Mouse (Mus musculus): ENCODE data around the gene Ccl26. TPM values are rescaled to one million over a fixed set of nuclear protein-coding genes. Genes with fewer than 3 reads are reported as not detected.

The Ccl26 gene
- total RNA-seq, 1 experiment = not detected

- no peaks in the 10 kb centered on the region for H3K4me1 ChIP-seq (ENCODE audit: control insufficient read depth in 2 of 2, insufficient read depth in 2 of 2, low read length in 2 of 2, poor library complexity in 1 of 2)
Measured at GRCm38 (mm10) chr5:135544032-135544558, 19.3 kb downstream of the Ccl26 start.

GRCm38 (mm10) chr5:135537794-135538214, 25.6 kb downstream of the Ccl26 start:
- Histone ChIP-seq H3K27ac (ENCODE audit: insufficient read depth, low read depth, low read length, poor library complexity, severe bottlenecking) (no peak overlapping the region), H3K36me3 (ENCODE audit: control insufficient read depth, insufficient read depth, low read length, poor library complexity, severe bottlenecking) (no peaks in the 10 kb centered on the region), H3K4me3 (ENCODE audit: insufficient read depth in 1 of 2, low read depth in 1 of 2, low read length in 2 of 2, poor library complexity in 1 of 2, severe bottlenecking in 1 of 2) (no peak overlapping the region), H3K4me1 (ENCODE audit: control insufficient read depth in 2 of 2, insufficient read depth in 2 of 2, low read length in 2 of 2, poor library complexity in 1 of 2) (peaks cover 4 to 10% of the 10 kb centered on the region in 2 experiments; a peak in 1 of 4 replicates), H3K9me3 (ENCODE audit: control insufficient read depth, insufficient read depth, low read depth, low read length) (no peaks in the 10 kb centered on the region), H3K9ac (ENCODE audit: insufficient read depth, low read depth, low read length, poor library complexity, severe bottlenecking) (no peak overlapping the region)
- in situ Hi-C loops (cut with MboI; ENCODE audit: low sequenced_read_pairs in 2 of 2, unreplicated experiment in 2 of 2) = no loop called here
- DNase-seq (ENCODE audit: low read depth, low spot score) = no peak
- no peak for TF ChIP-seq MAFK (IDR thresholded peaks at IDR 0.05; ENCODE audit: insufficient read depth, low read depth, low read length)
- TF ChIP-seq ZNF384 (IDR thresholded peaks at IDR 0.05; ENCODE audit: low read depth, low read length) = no peak
- TF ChIP-seq ZC3H11A (IDR thresholded peaks at IDR 0.05; ENCODE audit: borderline replicate concordance, low read depth, low read length) = no peak
- no peak for TF ChIP-seq CHD2 (IDR thresholded peaks at IDR 0.05; ENCODE audit: low read depth, low read length)
- no peak for TF ChIP-seq HCFC1 (IDR thresholded peaks at IDR 0.05; ENCODE audit: borderline replicate concordance, insufficient read depth, low read length)

More at GRCm38 (mm10) chr5:135544032-135544558, 19.3 kb downstream of the Ccl26 start:
- Histone ChIP-seq H3K9me3 (ENCODE audit: control insufficient read depth, insufficient read depth, low read depth, low read length) (no peaks in the 10 kb centered on the region), H3K27ac (ENCODE audit: insufficient read depth, low read depth, low read length, poor library complexity, severe bottlenecking) (no peak overlapping the region), H3K9ac (ENCODE audit: insufficient read depth, low read depth, low read length, poor library complexity, severe bottlenecking) (no peak overlapping the region), H3K4me3 (ENCODE audit: insufficient read depth in 1 of 2, low read depth in 1 of 2, low read length in 2 of 2, poor library complexity in 1 of 2, severe bottlenecking in 1 of 2) (peak overlapping the region; percentile 84 to 93), H3K36me3 (ENCODE audit: control insufficient read depth, insufficient read depth, low read length, poor library complexity, severe bottlenecking) (no peaks in the 10 kb centered on the region)
- DNase-seq (ENCODE audit: low read depth, low spot score) = no peak
- TF ChIP-seq HCFC1 (IDR thresholded peaks at IDR 0.05; ENCODE audit: borderline replicate concordance, insufficient read depth, low read length) (no peak), ZC3H11A (IDR thresholded peaks at IDR 0.05; ENCODE audit: borderline replicate concordance, low read depth, low read length) (no peak), MAFK (IDR thresholded peaks at IDR 0.05; ENCODE audit: insufficient read depth, low read depth, low read length) (no peak), ZNF384 (IDR thresholded peaks at IDR 0.05; ENCODE audit: low read depth, low read length) (no peak), CHD2 (IDR thresholded peaks at IDR 0.05; ENCODE audit: low read depth, low read length) (no peak)
- in situ Hi-C loops (cut with MboI; ENCODE audit: low sequenced_read_pairs in 2 of 2, unreplicated experiment in 2 of 2) = no loop called here

- H3K9me3 ChIP-seq (ENCODE audit: control insufficient read depth, insufficient read depth, low read depth, low read length) = no peaks in the 10 kb centered on the region
- H3K4me3 ChIP-seq (ENCODE audit: insufficient read depth in 1 of 2, low read depth in 1 of 2, low read length in 2 of 2, poor library complexity in 1 of 2, severe bottlenecking in 1 of 2) = no peak overlapping the region
- H3K4me1 ChIP-seq (ENCODE audit: control insufficient read depth in 2 of 2, insufficient read depth in 2 of 2, low read length in 2 of 2, poor library complexity in 1 of 2) = peaks cover 4 to 10% of the 10 kb centered on the region in 2 experiments; a peak in 1 of 4 replicates
- no peak for TF ChIP-seq ZC3H11A (IDR thresholded peaks at IDR 0.05; ENCODE audit: borderline replicate concordance, low read depth, low read length)
- H3K27ac ChIP-seq (ENCODE audit: insufficient read depth, low read depth, low read length, poor library complexity, severe bottlenecking) = no peak overlapping the region
- 0 out of 2 replicates have a peak overlapping the region, but pooled peaks have one; percentile 10 for H3K9ac ChIP-seq (ENCODE audit: insufficient read depth, low read depth, low read length, poor library complexity, severe bottlenecking)
- DNase-seq (ENCODE audit: low read depth, low spot score) = no peak
- in situ Hi-C loops (cut with MboI; ENCODE audit: low sequenced_read_pairs in 2 of 2, unreplicated experiment in 2 of 2) = no loop called here
- H3K36me3 ChIP-seq (ENCODE audit: control insufficient read depth, insufficient read depth, low read length, poor library complexity, severe bottlenecking) = no peaks in the 10 kb centered on the region
Measured at GRCm38 (mm10) chr5:135537326-135537725, 26.0 kb downstream of the Ccl26 start.

- Histone ChIP-seq H3K9ac (ENCODE audit: insufficient read depth, low read depth, low read length, poor library complexity, severe bottlenecking) (no peak overlapping the region), H3K4me1 (ENCODE audit: control insufficient read depth in 2 of 2, insufficient read depth in 2 of 2, low read length in 2 of 2, poor library complexity in 1 of 2) (peaks cover 4 to 10% of the 10 kb centered on the region in 2 experiments; a peak in 1 of 4 replicates), H3K9me3 (ENCODE audit: control insufficient read depth, insufficient read depth, low read depth, low read length) (no peaks in the 10 kb centered on the region), H3K36me3 (ENCODE audit: control insufficient read depth, insufficient read depth, low read length, poor library complexity, severe bottlenecking) (no peaks in the 10 kb centered on the region), H3K4me3 (ENCODE audit: insufficient read depth in 1 of 2, low read depth in 1 of 2, low read length in 2 of 2, poor library complexity in 1 of 2, severe bottlenecking in 1 of 2) (no peak overlapping the region), H3K27ac (ENCODE audit: insufficient read depth, low read depth, low read length, poor library complexity, severe bottlenecking) (no peak overlapping the region)
- no peak for TF ChIP-seq CHD2 (IDR thresholded peaks at IDR 0.05; ENCODE audit: low read depth, low read length)
- TF ChIP-seq MAFK (IDR thresholded peaks at IDR 0.05; ENCODE audit: insufficient read depth, low read depth, low read length) = no peak
- no peak for TF ChIP-seq ZC3H11A (IDR thresholded peaks at IDR 0.05; ENCODE audit: borderline replicate concordance, low read depth, low read length)
- TF ChIP-seq ZNF384 (IDR thresholded peaks at IDR 0.05; ENCODE audit: low read depth, low read length) = no peak
- no peak for TF ChIP-seq HCFC1 (IDR thresholded peaks at IDR 0.05; ENCODE audit: borderline replicate concordance, insufficient read depth, low read length)
- no peak for DNase-seq (ENCODE audit: low read depth, low spot score)
- in situ Hi-C loops (cut with MboI; ENCODE audit: low sequenced_read_pairs in 2 of 2, unreplicated experiment in 2 of 2) = no loop called here
Measured at GRCm38 (mm10) chr5:135535867-135536266, 27.5 kb downstream of the Ccl26 start.
